Mouse (Mus musculus) forebrain, embryonic 10.5 days (tissue): ENCODE measurements around the gene Zbtb18. TPM values are rescaled to one million over a fixed set of nuclear protein-coding genes. Genes with fewer than 3 reads are reported as not detected.
"Not testable (repeated sequence)": the region's sequence is repeated elsewhere in the genome, so short reads cannot be mapped to it uniquely, and the experiment has no call there.

Experiments used
- DNase-seq: peaks from one replicate; pipeline ENCODE4 v3.0.0-alpha.2; 2017; ENCODE audit warnings: low spot score; ENCODE audit errors: extremely low spot score
- H3K27ac ChIP-seq: fragments of 300-500 bp; sonication (generic); 2 replicates; pipeline ENCODE4 v1.5.1; 2016; ENCODE audit warnings: mild to moderate bottlenecking
- H3K27me3 ChIP-seq: fragments of 300-500 bp; sonication (generic); 2 replicates; pipeline ENCODE4 v1.6.1; 2016; ENCODE audit warnings: mild to moderate bottlenecking; ENCODE audit not compliant: poor library complexity, severe bottlenecking
- H3K36me3 ChIP-seq: fragments of 300-500 bp; sonication (generic); replicated peaks from 2 replicates; pipeline ENCODE4 v1.6.1; 2016; ENCODE audit warnings: mild to moderate bottlenecking, moderate library complexity
- H3K4me1 ChIP-seq: fragments of 300-500 bp; sonication (generic); 2 replicates; pipeline ENCODE4 v1.6.1; 2016
- H3K4me3 ChIP-seq: fragments of 300-500 bp; sonication (generic); 2 replicates; pipeline ENCODE4 v1.5.1; 2016; ENCODE audit warnings: mild to moderate bottlenecking, moderate library complexity
- H3K9me3 ChIP-seq: fragments of 300-500 bp; sonication (generic); 2 replicates; pipeline ENCODE4 v1.6.1; 2016; ENCODE audit warnings: mild to moderate bottlenecking, moderate library complexity
- WGBS: fragments of 180-500 bp; shearing (Covaris S2); methylation state at CpG from one replicate; pipeline ENCODE4 v1.1.7; 2016; 5-methylcytosine and 5-hydroxymethylcytosine counted together
- polyA plus RNA-seq: library from polyadenylated mRNA; unstranded; fragments of >200 nt; fragmentation: Nextera tagmentation; extraction: Ambion mirVana; gene quantifications from 2 replicates; pipeline ENCODE4 v1.2.1, GENCODE M21; 2016

Zbtb18 gene
- polyA plus RNA-seq, 1 experiment from 2014 or later = 3.0 TPM

DNA sequence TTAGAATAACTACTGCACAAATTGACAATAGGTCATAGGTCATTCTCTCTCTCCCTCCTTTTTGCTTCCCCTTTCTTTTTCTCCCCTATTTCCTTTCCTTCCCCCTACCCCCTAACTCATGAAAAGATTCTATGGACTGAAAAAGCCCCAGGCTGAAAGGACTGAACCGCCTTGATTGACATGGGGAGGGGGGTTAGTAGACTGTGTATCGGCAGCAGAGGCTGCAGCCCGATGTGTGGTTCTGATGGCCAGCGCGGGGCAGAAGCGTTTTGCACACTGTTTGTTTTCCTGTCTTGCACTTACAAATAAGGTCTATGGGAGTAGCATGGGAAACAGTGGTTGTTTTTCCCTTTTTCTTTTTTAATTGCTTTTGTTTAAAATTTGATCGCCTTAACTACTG lies 7.7 kb downstream of the Zbtb18 start:
- Histone ChIP-seq H3K4me1 (peaks cover 92% of the 10 kb centered on the region), H3K36me3 (peaks cover 29% of the 10 kb centered on the region), H3K4me3 (peak overlapping the region; percentile 16; the same call in 1 of the 2 replicates)
- DNase-seq, H3K27me3 ChIP-seq, H3K27ac ChIP-seq, H3K9me3 ChIP-seq: not testable (repeated sequence)
- 14% methylated on average over 7 of the region's 7 CpGs for WGBS

DNA sequence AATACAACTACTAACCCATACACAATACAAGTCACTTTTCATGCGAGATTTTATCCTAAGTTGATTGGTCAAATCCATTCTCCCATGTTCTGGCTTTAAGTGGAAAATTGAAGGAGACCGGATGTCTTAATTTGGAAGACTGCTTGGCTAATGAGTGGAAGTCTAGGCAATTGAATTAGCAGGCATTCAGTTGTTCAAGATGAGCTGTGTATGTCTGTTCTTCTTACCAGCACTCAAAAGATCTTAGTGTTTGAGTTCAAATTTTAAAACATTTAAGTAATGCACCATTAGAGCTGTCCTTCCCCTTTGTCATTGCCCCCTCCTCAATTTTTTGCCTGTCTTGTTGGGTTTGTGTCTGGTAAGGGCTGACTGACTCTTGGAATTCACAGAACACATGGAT lies 8.9 kb downstream of the Zbtb18 start:
- Histone ChIP-seq H3K4me1 (peaks cover 80% of the 10 kb centered on the region), H3K27ac (no peak overlapping the region)
- 49% methylated on average over 2 of the region's 2 CpGs for WGBS

DNA sequence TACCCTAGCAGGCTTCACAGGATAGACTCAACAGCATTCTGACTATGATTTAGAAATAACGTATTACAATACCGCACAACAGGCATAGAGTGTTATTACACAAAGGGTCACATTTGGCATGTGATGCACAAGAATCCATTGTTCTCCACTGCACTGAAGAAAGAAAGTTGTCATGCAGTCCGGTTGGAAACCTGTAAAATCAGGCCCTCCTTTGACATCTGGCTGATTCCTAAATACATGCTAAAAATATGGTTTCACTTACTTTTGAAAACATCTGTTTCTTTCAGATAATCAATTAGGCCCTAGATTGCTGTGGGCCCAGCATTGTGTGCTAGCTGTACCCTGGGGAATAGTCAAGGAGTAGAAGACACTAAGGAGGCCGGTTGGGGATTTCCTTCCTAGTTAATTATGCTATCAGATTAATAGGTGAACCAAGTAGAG lies 9.9 kb downstream of the Zbtb18 start:
- no peak for DNase-seq
- peaks cover 8% of the 10 kb centered on the region; the same call in 1 of the 2 replicates for H3K27me3 ChIP-seq
- 38% methylated on average over 4 of the region's 4 CpGs for WGBS
- H3K9me3 ChIP-seq = no peaks in the 10 kb centered on the region
- H3K4me3 ChIP-seq = no peak overlapping the region
- no peak overlapping the region; the same call in 1 of the 2 replicates for H3K27ac ChIP-seq
- peaks cover 79% of the 10 kb centered on the region for H3K4me1 ChIP-seq
- H3K36me3 ChIP-seq = peaks cover 28% of the 10 kb centered on the region

More for the DNA sequence above, 8.9 kb downstream of the Zbtb18 start:
- no peak for DNase-seq
- Histone ChIP-seq H3K9me3 (no peaks in the 10 kb centered on the region), H3K36me3 (peaks cover 29% of the 10 kb centered on the region), H3K27me3 (peaks cover 5% of the 10 kb centered on the region; the same call in 1 of the 2 replicates), H3K4me3 (no peak overlapping the region)

DNA sequence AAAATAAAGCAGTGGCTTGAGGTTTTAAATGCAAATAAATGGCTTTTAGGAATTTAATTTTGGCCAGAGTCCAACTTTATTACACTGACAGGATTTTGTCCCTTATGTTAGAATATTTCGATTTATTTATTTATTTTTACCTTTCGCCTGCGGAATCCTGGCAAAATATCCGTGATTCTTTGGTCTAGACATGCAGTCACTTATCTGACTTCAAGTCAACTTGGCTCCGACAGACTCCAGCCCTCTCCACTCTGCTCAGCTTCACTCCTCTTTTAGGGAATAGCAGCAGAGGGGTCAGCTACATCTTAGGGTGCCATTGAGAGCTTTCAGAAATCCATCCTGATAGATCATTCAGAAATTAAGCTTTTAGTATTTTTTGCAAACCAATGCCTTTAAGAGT lies 10.8 kb downstream of the Zbtb18 start:
- 76% methylated on average over 5 of the region's 5 CpGs for WGBS
- H3K4me3 ChIP-seq = no peak overlapping the region
- no peak for DNase-seq

DNA sequence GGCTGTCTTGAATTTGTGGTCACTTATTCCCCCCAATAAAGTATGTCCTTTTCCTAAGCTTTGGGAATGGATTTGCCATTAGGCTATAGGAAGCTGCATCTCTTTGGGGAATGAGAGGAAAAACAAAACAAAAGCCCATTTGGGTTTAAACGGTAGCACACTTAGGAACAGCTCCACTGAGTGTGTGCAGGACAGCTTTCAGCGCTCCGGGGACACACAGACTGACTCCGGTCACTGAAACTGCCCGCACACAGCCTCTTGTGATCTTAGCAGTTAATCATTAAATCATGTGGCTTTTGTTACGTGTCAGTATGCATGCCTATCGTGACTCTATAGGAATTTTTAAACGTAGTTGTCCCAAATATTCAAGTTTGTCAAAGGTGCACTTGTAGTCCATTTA lies 11.7 kb downstream of the Zbtb18 start:
- no peak for DNase-seq
- no peaks in the 10 kb centered on the region for H3K9me3 ChIP-seq
- 41% methylated on average over 8 of the region's 8 CpGs for WGBS
- H3K4me3 ChIP-seq = no peak overlapping the region
- H3K27ac ChIP-seq = no peak overlapping the region
- peaks cover 78% of the 10 kb centered on the region for H3K4me1 ChIP-seq
- H3K27me3 ChIP-seq = peaks cover 8% of the 10 kb centered on the region; the same call in 1 of the 2 replicates
- peaks cover 12% of the 10 kb centered on the region for H3K36me3 ChIP-seq

More for the DNA sequence above, 10.8 kb downstream of the Zbtb18 start:
- Histone ChIP-seq H3K27ac (no peak overlapping the region), H3K36me3 (peaks cover 18% of the 10 kb centered on the region), H3K27me3 (peaks cover 8% of the 10 kb centered on the region; the same call in 1 of the 2 replicates), H3K9me3 (no peaks in the 10 kb centered on the region), H3K4me1 (peaks cover 77% of the 10 kb centered on the region)

DNA sequence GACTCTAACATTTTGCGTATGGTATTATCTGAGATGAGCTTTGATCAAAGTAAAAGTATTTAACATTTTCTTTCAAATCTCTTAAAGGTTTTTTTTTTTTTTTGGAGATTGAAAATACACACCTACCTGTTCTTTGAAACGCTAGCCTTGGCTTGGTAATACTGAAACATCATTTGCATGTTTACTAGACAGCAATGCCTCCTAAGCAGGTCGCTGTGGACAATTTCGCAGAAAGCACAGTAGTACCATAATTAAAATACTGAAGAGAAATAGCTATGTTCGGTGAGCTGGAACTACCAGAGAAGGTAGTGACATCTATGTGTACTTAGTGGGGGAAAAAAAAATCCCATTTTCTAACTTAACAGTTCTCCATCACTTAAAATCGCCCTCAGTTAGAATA lies 12.3 kb downstream of the Zbtb18 start:
- no peak for DNase-seq
- 94% methylated on average over 6 of the region's 6 CpGs for WGBS
- no peak overlapping the region for H3K4me3 ChIP-seq
- peaks cover 78% of the 10 kb centered on the region for H3K4me1 ChIP-seq
- peaks cover 7% of the 10 kb centered on the region; the same call in 1 of the 2 replicates for H3K36me3 ChIP-seq
- H3K9me3 ChIP-seq = no peaks in the 10 kb centered on the region
- H3K27ac ChIP-seq = no peak overlapping the region
- H3K27me3 ChIP-seq = peaks cover 8% of the 10 kb centered on the region; the same call in 1 of the 2 replicates

DNA sequence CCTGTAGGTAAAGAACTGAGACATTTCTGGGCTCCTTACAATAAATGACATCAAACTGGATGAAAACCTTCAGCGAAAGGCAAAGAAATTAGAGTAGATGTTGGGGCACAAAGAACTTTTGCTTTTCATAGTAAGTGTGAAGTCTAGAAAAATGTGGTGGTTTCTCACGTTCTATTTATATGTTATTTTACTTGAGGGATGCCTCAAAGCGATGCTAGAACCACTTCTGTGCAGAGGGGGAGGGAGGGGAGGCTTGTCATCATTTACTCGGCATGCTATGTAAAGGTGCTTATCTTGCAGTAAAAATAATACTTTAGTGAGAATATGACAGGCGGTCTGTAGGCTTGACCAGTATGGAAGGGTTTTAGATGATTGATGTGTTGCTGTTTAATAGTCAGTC lies 13.3 kb downstream of the Zbtb18 start:
- 93% methylated on average over 5 of the region's 5 CpGs for WGBS
- H3K36me3 ChIP-seq = peaks cover 7% of the 10 kb centered on the region; the same call in 1 of the 2 replicates
- peaks cover 14% of the 10 kb centered on the region for H3K27me3 ChIP-seq
- DNase-seq = no peak
- H3K4me3 ChIP-seq = no peak overlapping the region
- H3K4me1 ChIP-seq = peaks cover 78% of the 10 kb centered on the region
- H3K27ac ChIP-seq = no peak overlapping the region
- H3K9me3 ChIP-seq = no peaks in the 10 kb centered on the region

DNA sequence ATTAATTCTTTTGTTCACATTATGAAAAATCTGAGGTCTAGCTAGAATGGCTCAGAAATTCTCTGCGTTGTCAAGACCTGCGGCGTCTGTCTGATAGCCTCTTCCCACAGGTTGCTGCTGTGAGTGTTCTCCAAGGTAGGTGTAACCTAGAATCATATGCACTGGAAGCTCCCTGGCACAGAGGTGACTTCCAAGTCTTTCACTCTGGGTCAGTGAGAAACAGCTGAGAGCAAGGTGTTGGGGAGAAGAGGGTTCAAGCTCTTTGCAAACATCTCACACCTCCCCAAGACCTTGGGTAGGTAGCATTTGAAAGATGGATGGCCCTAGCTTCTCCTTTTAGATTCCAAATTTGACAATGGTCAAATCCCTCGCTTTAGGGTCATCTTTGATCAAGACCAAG lies 14.1 kb downstream of the Zbtb18 start:
- no peak overlapping the region for H3K27ac ChIP-seq
- DNase-seq = no peak
- peaks cover 19% of the 10 kb centered on the region for H3K27me3 ChIP-seq
- peaks cover 1% of the 10 kb centered on the region; the same call in 1 of the 2 replicates for H3K36me3 ChIP-seq
- H3K9me3 ChIP-seq = no peaks in the 10 kb centered on the region
- 91% methylated on average over 4 of the region's 4 CpGs for WGBS
- no peak overlapping the region for H3K4me3 ChIP-seq
- peaks cover 76% of the 10 kb centered on the region for H3K4me1 ChIP-seq

DNA sequence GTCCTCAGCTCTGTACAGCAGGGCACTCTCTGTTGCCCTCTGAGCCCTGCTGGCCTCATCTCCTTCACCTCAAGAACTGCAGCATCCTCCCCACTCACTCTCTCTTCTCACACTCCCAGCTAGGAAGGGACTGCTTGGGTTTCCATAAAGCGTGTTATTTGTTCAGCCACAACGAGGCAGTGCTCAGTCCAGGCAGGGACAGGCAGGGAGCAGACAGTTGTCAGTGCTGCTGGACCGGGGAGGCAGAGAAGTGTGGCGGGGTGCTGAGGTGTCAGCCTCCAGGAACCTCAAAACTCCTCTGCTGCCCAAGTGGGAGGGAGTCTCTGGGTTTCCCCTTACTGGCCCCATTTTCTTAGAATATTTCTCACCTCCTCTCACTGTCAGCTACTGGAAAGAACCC lies 14.6 kb downstream of the Zbtb18 start:
- no peaks in the 10 kb centered on the region for H3K9me3 ChIP-seq
- H3K36me3 ChIP-seq = no peaks in the 10 kb centered on the region
- H3K27ac ChIP-seq = peak overlapping the region; percentile 35; the same call in 1 of the 2 replicates
- no peak overlapping the region for H3K4me3 ChIP-seq
- peaks cover 19% of the 10 kb centered on the region for H3K27me3 ChIP-seq
- peaks cover 70% of the 10 kb centered on the region for H3K4me1 ChIP-seq
- DNase-seq = no peak
- 58% methylated on average over 4 of the region's 4 CpGs for WGBS

DNA sequence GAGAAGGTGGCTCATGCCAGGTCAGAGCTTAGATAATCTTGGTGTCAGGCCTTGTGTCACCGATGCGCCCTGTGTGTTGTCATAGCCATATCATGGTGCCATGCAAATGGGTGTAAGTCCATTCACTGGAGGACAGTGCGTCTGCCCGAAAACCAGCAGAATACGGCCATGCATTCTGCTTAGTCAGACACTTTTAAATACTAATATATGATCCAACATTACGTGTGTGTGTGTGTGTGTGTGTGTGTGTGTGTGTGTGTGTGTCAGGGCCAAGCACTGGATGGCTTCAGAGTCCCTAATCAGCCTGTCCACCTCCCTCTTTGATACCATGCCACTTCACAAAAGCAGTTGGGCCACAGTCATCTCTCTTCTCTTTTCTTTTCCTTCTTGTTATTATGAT lies 15.8 kb downstream of the Zbtb18 start:
- H3K36me3 ChIP-seq = no peaks in the 10 kb centered on the region
- H3K27ac ChIP-seq = peak overlapping the region; percentile 44; the same call in 1 of the 2 replicates
- H3K4me3 ChIP-seq = peak overlapping the region; percentile 31; the same call in 1 of the 2 replicates
- WGBS = 80% methylated on average over 6 of the region's 6 CpGs
- no peaks in the 10 kb centered on the region for H3K9me3 ChIP-seq
- peaks cover 23% of the 10 kb centered on the region for H3K27me3 ChIP-seq
- peaks cover 62% of the 10 kb centered on the region for H3K4me1 ChIP-seq
- DNase-seq = no peak

DNA sequence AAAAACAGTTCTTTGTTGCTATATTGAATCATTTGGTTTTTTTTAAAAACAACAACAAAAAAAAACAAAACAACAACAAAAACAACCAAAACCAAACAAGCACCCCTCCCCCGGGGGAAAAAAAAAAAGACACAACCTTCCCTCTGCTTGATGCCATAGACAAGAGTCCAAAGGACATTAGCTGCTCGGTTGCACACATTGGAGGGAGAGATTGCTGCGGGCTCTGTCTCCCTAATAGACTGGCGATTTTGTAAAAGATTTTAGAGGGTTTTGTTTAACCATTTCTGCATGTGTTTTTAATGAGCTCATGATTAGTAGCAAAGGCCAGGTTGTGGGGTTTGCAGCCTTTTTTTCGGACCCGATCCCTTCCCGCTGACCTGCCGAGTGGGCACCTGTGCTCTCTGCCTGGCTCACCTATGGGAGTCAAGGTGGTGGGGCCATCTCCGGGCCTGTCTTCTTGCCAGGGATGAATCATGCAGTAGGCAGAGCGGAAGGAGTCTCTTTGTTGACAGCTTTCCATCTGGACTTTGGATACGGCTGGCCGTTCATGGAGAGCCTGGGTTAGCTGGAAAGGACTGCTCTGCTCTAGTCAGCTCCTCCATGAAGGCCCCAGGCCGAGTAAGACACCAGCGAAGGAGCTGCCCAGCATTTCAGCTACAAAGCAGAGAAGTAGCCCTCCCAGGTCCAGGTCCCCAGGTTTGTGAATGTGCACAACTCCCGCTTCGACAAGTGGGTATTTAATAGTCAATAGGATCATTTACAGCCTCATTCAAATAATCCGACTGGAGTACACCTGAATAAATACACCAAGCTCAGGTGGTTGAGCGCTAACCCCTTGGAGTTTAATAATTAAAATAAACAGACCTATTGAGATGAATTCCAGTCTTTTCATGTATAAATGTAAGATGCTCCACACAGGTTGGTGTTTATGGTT lies 16.6 kb downstream of the Zbtb18 start:
- Histone ChIP-seq H3K4me3 (peak overlapping the region; percentile 31), H3K9me3 (no peaks in the 10 kb centered on the region; the same call in 1 of the 2 replicates), H3K36me3 (no peaks in the 10 kb centered on the region), H3K4me1 (peaks cover 56% of the 10 kb centered on the region), H3K27ac (peak overlapping the region; percentile 80), H3K27me3 (peaks cover 23% of the 10 kb centered on the region)
- DNase-seq = peak; percentile 46
- 35% methylated on average over 18 of the region's 18 CpGs for WGBS

DNA sequence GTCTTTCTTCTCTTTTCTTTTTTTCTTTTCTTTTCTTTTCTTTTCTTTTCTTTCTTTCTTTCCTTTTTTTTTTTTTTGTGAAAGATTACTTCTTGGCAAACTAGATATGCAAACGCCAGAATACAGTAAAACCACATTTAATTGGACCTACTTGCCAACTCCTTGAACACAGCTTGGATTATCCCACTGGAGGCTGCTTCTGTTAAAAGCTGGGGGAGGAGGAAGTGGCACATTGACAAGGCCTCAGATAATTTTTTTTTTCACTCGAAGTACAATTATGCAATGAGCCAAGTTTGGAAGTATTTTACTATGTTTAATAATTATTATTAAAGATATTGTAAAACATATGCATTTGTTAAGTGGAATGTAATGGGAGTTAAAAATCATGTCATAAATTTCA lies 17.4 kb downstream of the Zbtb18 start:
- no peak overlapping the region for H3K4me3 ChIP-seq
- H3K4me1 ChIP-seq = peaks cover 51% of the 10 kb centered on the region
- no peaks in the 10 kb centered on the region for H3K36me3 ChIP-seq
- no peak for DNase-seq
- 64% methylated on average over 2 of the region's 2 CpGs for WGBS
- H3K27me3 ChIP-seq = peaks cover 23% of the 10 kb centered on the region
- peaks cover 4% of the 10 kb centered on the region; the same call in 1 of the 2 replicates for H3K9me3 ChIP-seq
- H3K27ac ChIP-seq = no peak overlapping the region

DNA sequence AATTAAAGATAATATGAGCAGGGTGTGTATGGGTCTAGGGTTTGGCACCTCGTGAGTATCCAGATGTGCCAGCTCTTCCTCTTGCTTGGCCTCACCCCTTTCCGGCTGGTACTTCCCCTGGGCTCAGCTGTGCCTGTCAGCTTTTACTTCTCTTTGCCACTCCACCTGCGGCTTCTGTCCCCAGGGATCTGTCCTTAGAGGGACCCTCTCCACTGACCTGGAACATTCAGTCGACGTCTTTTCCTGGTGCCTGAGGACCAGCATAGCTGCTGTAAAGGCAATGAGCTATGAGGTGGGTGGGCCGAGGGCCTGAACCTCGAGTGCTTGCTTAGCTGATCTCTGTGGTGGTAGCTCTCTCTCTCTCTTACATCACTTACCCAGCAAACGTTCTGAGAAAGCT lies 25.0 kb downstream of the Zbtb18 start:
- Histone ChIP-seq H3K36me3 (no peaks in the 10 kb centered on the region), H3K27ac (no peak overlapping the region), H3K4me3 (no peak overlapping the region), H3K9me3 (peaks cover 4% of the 10 kb centered on the region; the same call in 1 of the 2 replicates), H3K27me3 (0 out of 2 replicates have a peak, but pooled peaks cover 1% of the 10 kb centered on the region), H3K4me1 (peaks cover 5% of the 10 kb centered on the region)
- WGBS = 79% methylated on average over 8 of the region's 8 CpGs
- DNase-seq = no peak
